Mouse (Mus musculus) heart, embryonic 13.5 days (tissue): ENCODE data around the gene Tjp3. TPM values are rescaled to one million over a fixed set of nuclear protein-coding genes. Genes with fewer than 3 reads are reported as not detected.
A peak's percentile ranks its signal among the peaks of the same experiment; 100 is the strongest.

Experiments
- ATAC-seq: fragments of 200-750 bp; cut with Nextera tagmentation; 2 replicates; pipeline ENCODE4 v1.8.0; 2017; ENCODE audit warnings: moderate TSS enrichment; ENCODE audit not compliant: insufficient number of reproducible peaks, low FRiP score, low TSS enrichment; ENCODE audit errors: extremely low read depth
- H3K27ac ChIP-seq: fragments of 300-500 bp; sonication (generic); replicated peaks from 2 replicates; pipeline ENCODE4 v1.5.1; 2015; ENCODE audit warnings: moderate library complexity, mild to moderate bottlenecking, inconsistent platforms
- H3K27me3 ChIP-seq: fragments of 300-500 bp; sonication (generic); replicated peaks from 2 replicates; pipeline ENCODE4 v1.6.1; 2015; ENCODE audit warnings: mild to moderate bottlenecking, inconsistent platforms
- H3K36me3 ChIP-seq: fragments of 300-500 bp; sonication (generic); 2 replicates; pipeline ENCODE4 v1.6.1; 2015; ENCODE audit warnings: mild to moderate bottlenecking, inconsistent platforms
- H3K4me1 ChIP-seq: fragments of 300-500 bp; sonication (generic); 2 replicates; pipeline ENCODE4 v1.6.1; 2015; ENCODE audit warnings: inconsistent platforms
- H3K4me2 ChIP-seq: fragments of 300-500 bp; sonication (generic); 2 replicates; pipeline ENCODE4 v1.6.1; 2015; ENCODE audit warnings: inconsistent platforms, mild to moderate bottlenecking, moderate library complexity
- H3K4me3 ChIP-seq: fragments of 300-500 bp; sonication (generic); 2 replicates; pipeline ENCODE4 v1.5.1; 2015; ENCODE audit warnings: moderate library complexity, mild to moderate bottlenecking, inconsistent platforms
- H3K9ac ChIP-seq: fragments of 300-500 bp; sonication (generic); 2 replicates; pipeline ENCODE4 v1.6.1; 2015; ENCODE audit warnings: inconsistent platforms, mild to moderate bottlenecking, moderate library complexity
- H3K9me3 ChIP-seq: fragments of 300-500 bp; sonication (generic); 2 replicates; pipeline ENCODE4 v1.6.1; 2016; ENCODE audit warnings: inconsistent platforms
- WGBS: fragments of 180-500 bp; shearing (Covaris S2); methylation state at CpG from one replicate; pipeline ENCODE4 v1.1.7; 2015; ENCODE audit warnings: mixed read lengths; 5-methylcytosine and 5-hydroxymethylcytosine counted together
- polyA plus RNA-seq: library from polyadenylated mRNA; unstranded; fragments of >200 nt; fragmentation: Nextera tagmentation; extraction: Ambion mirVana; gene quantifications from 2 replicates; pipeline ENCODE4 v1.2.1, GENCODE M21; 2015

Gene Tjp3
- polyA plus RNA-seq, 1 experiment from 2014 or later: 2.2 TPM

GRCm38 (mm10) chr10:81326858-81327257, 35.5 kb upstream of the Tjp3 start:
- Histone ChIP-seq H3K9me3 (no peaks in the 10 kb centered on the region), H3K27me3 (no peaks in the 10 kb centered on the region), H3K27ac (peak overlapping the region; percentile 96), H3K9ac (no peak overlapping the region), H3K4me3 (no peak overlapping the region), H3K36me3 (peaks cover 57% of the 10 kb centered on the region), H3K4me1 (peaks cover 66% of the 10 kb centered on the region), H3K4me2 (peak overlapping the region; percentile 11; the same call in 1 of the 2 replicates)
- WGBS: 58% methylated on average over 6 of the region's 6 CpGs
- no peak for ATAC-seq

- Histone ChIP-seq H3K4me1 (peaks cover 61% of the 10 kb centered on the region), H3K4me3 (no peak overlapping the region), H3K9ac (no peak overlapping the region), H3K36me3 (peaks cover 57% of the 10 kb centered on the region), H3K4me2 (no peak overlapping the region), H3K27me3 (no peaks in the 10 kb centered on the region), H3K27ac (peak overlapping the region; percentile 96; the same call in 1 of the 2 replicates), H3K9me3 (no peaks in the 10 kb centered on the region)
- no peak for ATAC-seq
- WGBS: 90% methylated on average over 18 of the region's 18 CpGs
These were observed 34.4 kb upstream of the Tjp3 start for GRCm38 (mm10) chr10:81325781-81326180.

- Histone ChIP-seq H3K9me3 (no peaks in the 10 kb centered on the region), H3K4me2 (no peak overlapping the region), H3K27ac (no peak overlapping the region), H3K9ac (no peak overlapping the region), H3K27me3 (no peaks in the 10 kb centered on the region), H3K4me1 (peaks cover 55% of the 10 kb centered on the region), H3K4me3 (no peak overlapping the region), H3K36me3 (peaks cover 57% of the 10 kb centered on the region)
- no peak for ATAC-seq
- WGBS: 91% methylated on average over 21 of the region's 21 CpGs
These were observed 33.8 kb upstream of the Tjp3 start for GRCm38 (mm10) chr10:81325176-81325575.

- 92% methylated on average over 18 of the region's 18 CpGs for WGBS
- Histone ChIP-seq H3K4me1 (peaks cover 53% of the 10 kb centered on the region), H3K9ac (no peak overlapping the region), H3K4me3 (no peak overlapping the region), H3K36me3 (peaks cover 57% of the 10 kb centered on the region), H3K4me2 (no peak overlapping the region), H3K27ac (no peak overlapping the region), H3K27me3 (no peaks in the 10 kb centered on the region), H3K9me3 (no peaks in the 10 kb centered on the region)
- ATAC-seq: no peak
These were observed 32.6 kb upstream of the Tjp3 start for GRCm38 (mm10) chr10:81323791-81324530.

GRCm38 (mm10) chr10:81323141-81323775, 31.9 kb upstream of the Tjp3 start:
- WGBS: 91% methylated on average over 23 of the region's 23 CpGs
- Histone ChIP-seq H3K4me1 (peaks cover 53% of the 10 kb centered on the region), H3K9me3 (no peaks in the 10 kb centered on the region), H3K36me3 (peaks cover 64% of the 10 kb centered on the region), H3K9ac (no peak overlapping the region), H3K27me3 (no peaks in the 10 kb centered on the region), H3K4me2 (no peak overlapping the region), H3K4me3 (no peak overlapping the region), H3K27ac (no peak overlapping the region)
- ATAC-seq: no peak

- no peak for ATAC-seq
- Histone ChIP-seq H3K27ac (no peak overlapping the region), H3K4me2 (peak overlapping the region; percentile 94), H3K4me1 (peaks cover 52% of the 10 kb centered on the region), H3K9me3 (no peaks in the 10 kb centered on the region), H3K4me3 (peak overlapping the region; percentile 99), H3K27me3 (no peaks in the 10 kb centered on the region), H3K36me3 (peaks cover 67% of the 10 kb centered on the region), H3K9ac (peak overlapping the region; percentile 96)
- WGBS: 91% methylated on average over 27 of the region's 27 CpGs
These were observed 31.1 kb upstream of the Tjp3 start for GRCm38 (mm10) chr10:81322444-81322843.

GRCm38 (mm10) chr10:81321436-81321835, 30.1 kb upstream of the Tjp3 start:
- Histone ChIP-seq H3K4me2 (peak overlapping the region; percentile 94), H3K27me3 (no peaks in the 10 kb centered on the region), H3K9ac (peak overlapping the region; percentile 96), H3K9me3 (no peaks in the 10 kb centered on the region), H3K4me3 (peak overlapping the region; percentile 99), H3K27ac (peak overlapping the region; percentile 89), H3K36me3 (peaks cover 58% of the 10 kb centered on the region), H3K4me1 (peaks cover 53% of the 10 kb centered on the region)
- ATAC-seq: no peak
- 2% methylated on average over 20 of the region's 20 CpGs for WGBS

- under 1% methylated on average over 68 of the region's 68 CpGs for WGBS
- Histone ChIP-seq H3K27me3 (no peaks in the 10 kb centered on the region), H3K4me3 (peak within 1 kb of the TSS; percentile 99), H3K4me2 (peak within 1 kb of the TSS; percentile 94), H3K4me1 (peaks cover 52% of the 10 kb centered on the region), H3K9me3 (no peaks in the 10 kb centered on the region), H3K27ac (peak within 1 kb of the TSS; percentile 89), H3K36me3 (peaks cover 58% of the 10 kb centered on the region), H3K9ac (peak within 1 kb of the TSS; percentile 96)
- ATAC-seq: peak; percentile 88
These were observed 29.4 kb upstream of the Tjp3 start, which contains the start of gene Cactin for GRCm38 (mm10) chr10:81320550-81321347. Gene Cactin, plus strand, starts transcription at chr10:81321103.

- Histone ChIP-seq H3K4me1 (peaks cover 52% of the 10 kb centered on the region), H3K9ac (peak overlapping the region; percentile 82), H3K9me3 (no peaks in the 10 kb centered on the region), H3K27me3 (no peaks in the 10 kb centered on the region), H3K4me2 (peak overlapping the region; percentile 94), H3K4me3 (peak overlapping the region; percentile 99), H3K27ac (peak overlapping the region; percentile 89), H3K36me3 (peaks cover 58% of the 10 kb centered on the region)
- 2% methylated on average over 38 of the region's 38 CpGs for WGBS
- peak; percentile 74 for ATAC-seq
These were observed 28.6 kb upstream of the Tjp3 start for GRCm38 (mm10) chr10:81319741-81320549.

GRCm38 (mm10) chr10:81319330-81319699, 27.9 kb upstream of the Tjp3 start:
- H3K9ac ChIP-seq: peak overlapping the region; percentile 82
- no peaks in the 10 kb centered on the region for H3K9me3 ChIP-seq
- WGBS: 32% methylated on average over 8 of the region's 8 CpGs
- peaks cover 52% of the 10 kb centered on the region for H3K4me1 ChIP-seq
- peak overlapping the region; percentile 89 for H3K27ac ChIP-seq
- peaks cover 58% of the 10 kb centered on the region for H3K36me3 ChIP-seq
- no peak for ATAC-seq
- H3K4me2 ChIP-seq: peak overlapping the region; percentile 94
- peak overlapping the region; percentile 99 for H3K4me3 ChIP-seq
- no peaks in the 10 kb centered on the region for H3K27me3 ChIP-seq
